Mouse (Mus musculus) stomach, embryonic 14.5 days (tissue): ENCODE measurements around the gene 6030468B19Rik. TPM values are rescaled to one million over a fixed set of nuclear protein-coding genes. Genes with fewer than 3 reads are reported as not detected.
A peak's percentile ranks its signal among the peaks of the same experiment; 100 is the strongest.

Experiments
- ATAC-seq: fragments of 200-750 bp; cut with Nextera tagmentation; 2 replicates; pipeline ENCODE4 v1.8.0; 2017; ENCODE audit warnings: low read depth, moderate TSS enrichment; ENCODE audit not compliant: insufficient number of reproducible peaks, insufficient read depth, low FRiP score
- H3K27ac ChIP-seq: fragments of 300-500 bp; sonication (generic); 2 replicates; pipeline ENCODE4 v1.5.1; 2014; ENCODE audit warnings: mild to moderate bottlenecking, low read length, moderate library complexity, mixed read lengths
- H3K27me3 ChIP-seq: fragments of 300-500 bp; sonication (generic); 2 replicates; pipeline ENCODE4 v1.6.1; 2014; ENCODE audit warnings: low read length, control low read depth, mixed read lengths; ENCODE audit not compliant: control insufficient read depth, insufficient read depth
- H3K36me3 ChIP-seq: fragments of 300-500 bp; sonication (generic); 2 replicates; pipeline ENCODE4 v1.6.1; 2014; ENCODE audit warnings: mild to moderate bottlenecking, control low read depth, low read length, moderate library complexity, mixed read lengths; ENCODE audit not compliant: control insufficient read depth, insufficient read depth
- H3K4me1 ChIP-seq: fragments of 300-500 bp; sonication (generic); 2 replicates; pipeline ENCODE4 v1.6.1; 2014; ENCODE audit warnings: low read length, control low read depth, mixed read lengths; ENCODE audit not compliant: control insufficient read depth, insufficient read depth
- H3K4me2 ChIP-seq: fragments of 300-500 bp; sonication (generic); replicated peaks from 2 replicates; pipeline ENCODE4 v1.6.1; 2014; ENCODE audit warnings: low read depth, low read length, control low read depth
- H3K4me3 ChIP-seq: fragments of 300-500 bp; sonication (generic); 2 replicates; pipeline ENCODE4 v1.5.1; 2014; ENCODE audit warnings: low read depth, low read length, control low read depth
- H3K9ac ChIP-seq: fragments of 300-500 bp; sonication (generic); replicated peaks from 2 replicates; pipeline ENCODE4 v1.6.1; 2014; ENCODE audit warnings: low read depth, mild to moderate bottlenecking, control low read depth, low read length, moderate library complexity, mixed read lengths
- H3K9me3 ChIP-seq: fragments of 300-500 bp; sonication (generic); 2 replicates; pipeline ENCODE4 v1.6.1; 2016; ENCODE audit warnings: low read depth, low read length, control low read depth; ENCODE audit not compliant: control insufficient read depth
- WGBS: fragments of 180-500 bp; shearing (Covaris S2); extraction: QIAGEN DNeasy Blood & Tissue Kit; methylation state at CpG from one replicate; pipeline ENCODE4 v1.1.7; 2014; 5-methylcytosine and 5-hydroxymethylcytosine counted together
- polyA plus RNA-seq: library from polyadenylated mRNA; unstranded; fragments of >200 nt; fragmentation: Nextera tagmentation; extraction: Ambion mirVana; gene quantifications from 2 replicates; pipeline ENCODE4 v1.2.1, GENCODE M21; 2014

The 6030468B19Rik gene
- polyA plus RNA-seq, 1 experiment from 2014 or later = 0.23 TPM

GRCm38 (mm10) chr11:117825333-117826101, 28.1 kb downstream of the 6030468B19Rik start, which contains the start of the genes Afmid and Tk1:
Gene Afmid (plus strand): TSS chr11:117825924.
Gene Tk1 (minus strand): TSS chr11:117826092.
- Histone ChIP-seq H3K9me3 (no peaks in the 10 kb centered on the region), H3K27me3 (no peaks in the 10 kb centered on the region), H3K4me2 (peak within 1 kb of the TSS; percentile 85), H3K4me3 (peak within 1 kb of the TSS; percentile 64), H3K4me1 (peaks cover 58% of the 10 kb centered on the region), H3K27ac (peak within 1 kb of the TSS; percentile 95), H3K36me3 (peaks cover 11% of the 10 kb centered on the region; the same call in 1 of the 2 replicates), H3K9ac (peak within 1 kb of the TSS; percentile 74)
- 1% methylated on average over 34 of the region's 34 CpGs for WGBS
- ATAC-seq = peak; percentile 53

GRCm38 (mm10) chr11:117826164-117826563, 28.7 kb downstream of the 6030468B19Rik start:
- Histone ChIP-seq H3K27ac (peak overlapping the region; percentile 95), H3K9ac (peak overlapping the region; percentile 74), H3K9me3 (no peaks in the 10 kb centered on the region), H3K27me3 (no peaks in the 10 kb centered on the region), H3K4me1 (peaks cover 58% of the 10 kb centered on the region), H3K36me3 (peaks cover 9% of the 10 kb centered on the region; the same call in 1 of the 2 replicates), H3K4me3 (peak overlapping the region; percentile 64), H3K4me2 (peak overlapping the region; percentile 85)
- ATAC-seq = no peak
- WGBS = 3% methylated on average over 5 of the region's 5 CpGs

- Histone ChIP-seq H3K36me3 (peaks cover 5% of the 10 kb centered on the region; the same call in 1 of the 2 replicates), H3K27me3 (no peaks in the 10 kb centered on the region), H3K4me3 (no peak overlapping the region), H3K4me1 (peaks cover 58% of the 10 kb centered on the region), H3K4me2 (peak overlapping the region; percentile 85; the same call in 1 of the 2 replicates), H3K9me3 (no peaks in the 10 kb centered on the region), H3K27ac (0 out of 2 replicates have a peak overlapping the region, but pooled peaks have one; percentile 16), H3K9ac (no peak overlapping the region)
- ATAC-seq = no peak
- whole genome bisulfite sequencing = 47% methylated on average over 8 of the region's 8 CpGs
These were observed 29.5 kb downstream of the 6030468B19Rik start for GRCm38 (mm10) chr11:117826916-117827315.

GRCm38 (mm10) chr11:117827386-117827785, 29.9 kb downstream of the 6030468B19Rik start:
- Histone ChIP-seq H3K36me3 (peaks cover 3% of the 10 kb centered on the region; the same call in 1 of the 2 replicates), H3K27ac (no peak overlapping the region), H3K9me3 (no peaks in the 10 kb centered on the region), H3K27me3 (no peaks in the 10 kb centered on the region), H3K4me1 (peaks cover 58% of the 10 kb centered on the region), H3K4me3 (no peak overlapping the region), H3K9ac (no peak overlapping the region), H3K4me2 (no peak overlapping the region)
- no peak for ATAC-seq
- 50% methylated on average over 3 of the region's 3 CpGs for WGBS

- H3K9me3 ChIP-seq = no peaks in the 10 kb centered on the region
- 65% methylated on average over 18 of the region's 18 CpGs for WGBS
- ATAC-seq = no peak
- no peak overlapping the region for H3K4me2 ChIP-seq
- no peaks in the 10 kb centered on the region; the same call in 1 of the 2 replicates for H3K36me3 ChIP-seq
- H3K9ac ChIP-seq = no peak overlapping the region
- peak overlapping the region; percentile 69; the same call in 1 of the 2 replicates for H3K27ac ChIP-seq
- H3K4me1 ChIP-seq = peaks cover 51% of the 10 kb centered on the region
- H3K4me3 ChIP-seq = no peak overlapping the region
- H3K27me3 ChIP-seq = no peaks in the 10 kb centered on the region
These were observed 30.9 kb downstream of the 6030468B19Rik start for GRCm38 (mm10) chr11:117828149-117828887.

GRCm38 (mm10) chr11:117828888-117829604, 31.6 kb downstream of the 6030468B19Rik start:
- ATAC-seq = peak; percentile 34; the same call in 1 of the 2 replicates
- peak overlapping the region; percentile 69 for H3K27ac ChIP-seq
- H3K4me3 ChIP-seq = no peak overlapping the region
- H3K36me3 ChIP-seq = no peaks in the 10 kb centered on the region
- no peaks in the 10 kb centered on the region for H3K27me3 ChIP-seq
- H3K9me3 ChIP-seq = no peaks in the 10 kb centered on the region
- peaks cover 43% of the 10 kb centered on the region for H3K4me1 ChIP-seq
- 38% methylated on average over 9 of the region's 9 CpGs for WGBS
- H3K9ac ChIP-seq = no peak overlapping the region
- H3K4me2 ChIP-seq = no peak overlapping the region

- peaks cover 39% of the 10 kb centered on the region for H3K4me1 ChIP-seq
- H3K27ac ChIP-seq = peak overlapping the region; percentile 69; the same call in 1 of the 2 replicates
- H3K4me2 ChIP-seq = no peak overlapping the region
- no peak for ATAC-seq
- 54% methylated on average over 2 of the region's 2 CpGs for WGBS
- no peaks in the 10 kb centered on the region for H3K27me3 ChIP-seq
- H3K36me3 ChIP-seq = no peaks in the 10 kb centered on the region
- no peak overlapping the region for H3K4me3 ChIP-seq
- H3K9me3 ChIP-seq = no peaks in the 10 kb centered on the region
- no peak overlapping the region for H3K9ac ChIP-seq
These were observed 32.3 kb downstream of the 6030468B19Rik start for GRCm38 (mm10) chr11:117829671-117830215.
